Comparison of ENCODE assay signal across 14 mouse cellular contexts in the genomic region with DNA sequence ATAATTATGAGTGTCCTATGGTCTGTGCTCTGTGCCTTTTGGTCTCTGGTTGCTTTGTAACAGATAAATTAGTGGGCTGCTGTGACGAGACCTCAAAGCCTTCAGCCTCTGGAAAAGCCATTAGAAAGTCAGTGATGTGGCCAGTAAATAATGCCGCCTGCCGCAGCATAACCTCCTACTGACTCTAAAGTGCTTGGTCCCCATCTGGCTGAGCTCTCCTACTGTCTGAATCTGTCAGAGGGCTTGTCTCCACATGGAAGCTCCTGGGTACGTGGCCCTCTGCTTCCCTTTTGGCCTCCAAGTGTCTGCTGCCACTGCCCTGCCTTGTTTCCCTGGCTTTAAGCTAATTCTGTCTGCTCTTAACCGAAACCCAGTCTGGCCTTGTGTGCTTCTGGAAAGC. TPM values are rescaled to one million over a fixed set of nuclear protein-coding genes. Genes with fewer than 3 reads are reported as not detected.
A peak's percentile ranks its signal among the peaks of the same experiment; 100 is the strongest.
DNase-seq lines count a peak whose midpoint lies in the region; ATAC-seq and TF ChIP-seq lines count a peak whose summit lies in the region.
"Had no signal": no experiment of that assay in that cellular context is flagged by ENCODE, and none has a peak within 500 bp of the region (broad histone marks: within the 10 kb centered on the region; RNA-seq: fewer than 3 reads in every experiment).

No protein-coding gene starts in this region.

- no peaks in the 10 kb centered on the region for H3K27me3 ChIP-seq in heart, embryonic 10.5 days (ENCODE audit: insufficient read depth, poor library complexity, severe bottlenecking)
- H3K27me3 ChIP-seq in hindbrain, embryonic 13.5 days, result no peaks in the 10 kb centered on the region
- no peaks in the 10 kb centered on the region for H3K27me3 ChIP-seq in hindbrain, embryonic 10.5 days (ENCODE audit: insufficient read depth, poor library complexity, severe bottlenecking)
- H3K27me3 ChIP-seq in C2C12 (ENCODE audit: control insufficient read depth, insufficient read depth, insufficient read length), result no peaks in the 10 kb centered on the region
- no peaks in the 10 kb centered on the region for H3K27me3 ChIP-seq in limb, embryonic 10.5 days (ENCODE audit: low read depth, poor library complexity, severe bottlenecking)
- H3K27me3 ChIP-seq: liver, embryonic 13.5 days; midbrain, embryonic 12.5 days had no signal

- 73% methylated on average over 5 of the region's 5 CpGs for WGBS in heart, embryonic 10.5 days
- 63% methylated on average over 5 of the region's 5 CpGs for WGBS in hindbrain, embryonic 13.5 days
- 73% methylated on average over 5 of the region's 5 CpGs for WGBS in hindbrain, embryonic 10.5 days
- 45% methylated on average over 5 of the region's 5 CpGs for WGBS in limb, embryonic 10.5 days

- H3K79me2 ChIP-seq in C2C12 (ENCODE audit: control insufficient read depth, insufficient read depth), result peaks cover 31% of the 10 kb centered on the region

- H3K9me3 ChIP-seq in heart, embryonic 10.5 days, result no peaks in the 10 kb centered on the region
- H3K9me3 ChIP-seq in hindbrain, embryonic 13.5 days, result no peaks in the 10 kb centered on the region
- no peaks in the 10 kb centered on the region for H3K9me3 ChIP-seq in hindbrain, embryonic 10.5 days
- no peaks in the 10 kb centered on the region for H3K9me3 ChIP-seq in limb, embryonic 10.5 days (replicated peaks)
- H3K9me3 ChIP-seq: liver, embryonic 13.5 days; midbrain, embryonic 12.5 days had no signal

- H3K36me3 ChIP-seq in heart, embryonic 10.5 days, result peaks cover 67% of the 10 kb centered on the region
- H3K36me3 ChIP-seq in hindbrain, embryonic 13.5 days, result peaks cover 43% of the 10 kb centered on the region
- peaks cover 72% of the 10 kb centered on the region for H3K36me3 ChIP-seq in hindbrain, embryonic 10.5 days
- H3K36me3 ChIP-seq in C2C12 (ENCODE audit: control insufficient read depth, insufficient read depth), result peaks cover 63% of the 10 kb centered on the region
- H3K36me3 ChIP-seq in limb, embryonic 10.5 days, result peaks cover 70% of the 10 kb centered on the region

- TF ChIP-seq CTCF in C2C12 (IDR thresholded peaks at IDR 0.05; ENCODE audit: control insufficient read depth, insufficient read depth, insufficient read length), result no peak

- H3K27ac ChIP-seq in heart, embryonic 10.5 days, result peak overlapping the region; percentile 17; the same call in 1 of the 2 replicates
- H3K27ac ChIP-seq in hindbrain, embryonic 13.5 days, result 0 out of 2 replicates have a peak overlapping the region, but pooled peaks have one; percentile 30
- H3K27ac ChIP-seq in hindbrain, embryonic 10.5 days, result no peak overlapping the region
- H3K27ac ChIP-seq in limb, embryonic 10.5 days, result 0 out of 2 replicates have a peak overlapping the region, but pooled peaks have one; percentile 14
- H3K27ac ChIP-seq: liver, embryonic 13.5 days; midbrain, embryonic 12.5 days had no signal

- H3K79me3 ChIP-seq in C2C12 (ENCODE audit: low read depth), result no peaks in the 10 kb centered on the region

- H3K4me3 ChIP-seq in heart, embryonic 10.5 days, result no peak overlapping the region
- H3K4me3 ChIP-seq in hindbrain, embryonic 13.5 days, result no peak overlapping the region
- H3K4me3 ChIP-seq in hindbrain, embryonic 10.5 days, result no peak overlapping the region
- no peak overlapping the region for H3K4me3 ChIP-seq in C2C12 (ENCODE audit: insufficient read depth, poor library complexity, severe bottlenecking)
- H3K4me3 ChIP-seq in limb, embryonic 10.5 days, result no peak overlapping the region
- H3K4me3 ChIP-seq: liver, embryonic 13.5 days; midbrain, embryonic 12.5 days had no signal

- H3K4me2 ChIP-seq in hindbrain, embryonic 13.5 days, result no peak overlapping the region
- H3K4me2 ChIP-seq: liver, embryonic 13.5 days; midbrain, embryonic 12.5 days had no signal

- peak overlapping the region; percentile 42 for H3ac ChIP-seq in C2C12 (ENCODE audit: control insufficient read depth, insufficient read length, low read depth)

- intact Hi-C loops in heart, postnatal 14 days (cut with DNase I), result no loop called here

- no peak for ATAC-seq in hindbrain, embryonic 13.5 days (ENCODE audit: low FRiP score)

- no peak for DNase-seq in heart, embryonic 10.5 days (ENCODE audit: low spot score)
- no peak for DNase-seq in heart, postnatal 14 days
- no peak for DNase-seq in hindbrain, embryonic 10.5 days (ENCODE audit: low spot score)
- no peak for DNase-seq in limb, embryonic 10.5 days (ENCODE audit: low spot score)
- DNase-seq in testis, postnatal 10 days (ENCODE audit: low spot score), result no peak
- DNase-seq: B cell, adult 2 months; cerebellum, adult 18-20 months; kidney, postnatal 36 days; liver, embryonic 13.5 days; lung, postnatal 14 days; thymus, postnatal 36 days had no signal

- peaks cover 28% of the 10 kb centered on the region for H3K4me1 ChIP-seq in heart, embryonic 10.5 days
- peaks cover 23% of the 10 kb centered on the region for H3K4me1 ChIP-seq in hindbrain, embryonic 13.5 days (replicated peaks)
- peaks cover 10% of the 10 kb centered on the region for H3K4me1 ChIP-seq in hindbrain, embryonic 10.5 days (replicated peaks)
- H3K4me1 ChIP-seq in limb, embryonic 10.5 days, result peaks cover 19% of the 10 kb centered on the region

- no peak overlapping the region for H3K9ac ChIP-seq in hindbrain, embryonic 13.5 days
- H3K9ac ChIP-seq: liver, embryonic 13.5 days; midbrain, embryonic 12.5 days had no signal

TF ChIP-seq in C2C12, 6 proteins besides CTCF, POLR2A, EP300 and RAD21:
- TF ChIP-seq FOSL1 (IDR thresholded peaks at IDR 0.05; ENCODE audit: insufficient read depth, low read length, poor library complexity, severe bottlenecking), result no peak
- TF ChIP-seq MYOG (IDR thresholded peaks at IDR 0.05; ENCODE audit: control insufficient read depth, extremely low read depth, insufficient read length), result no peak
- TF ChIP-seq USF1 (IDR thresholded peaks at IDR 0.05; ENCODE audit: low read depth), result no peak
- TF ChIP-seq MAX (IDR thresholded peaks at IDR 0.05), result no peak
- TF ChIP-seq CEBPB (IDR thresholded peaks at IDR 0.05; ENCODE audit: low read depth), result no peak
- no peak for TF ChIP-seq MYOD1 (IDR thresholded peaks at IDR 0.05; ENCODE audit: control insufficient read depth, insufficient read length, low read depth)

RNA-seq across cellular contexts. Expression of gene Ak2, which starts 17.8 kb away (rescaled TPM):
- polyA plus RNA-seq in heart, embryonic 10.5 days (2016; fragmentation: Nextera tagmentation; extraction: Ambion mirVana), result 189 and 215 TPM in 2 replicates
- total RNA-seq in heart, postnatal 14 days (2021), result 10 to 100 TPM; 66.0 to 66.7 TPM
- 90.4 and 92.7 TPM in 2 replicates for polyA plus RNA-seq in hindbrain, embryonic 13.5 days (2015; fragmentation: Nextera tagmentation; extraction: Ambion mirVana)
- 168 and 202 TPM in 2 replicates for polyA plus RNA-seq in hindbrain, embryonic 10.5 days (2016; fragmentation: Nextera tagmentation; extraction: Ambion mirVana)
- 176 TPM for polyA plus RNA-seq in C2C12 (2012; fragmentation: generic; extraction: Trizol)
- 236 and 271 TPM in 2 replicates for polyA plus RNA-seq in limb, embryonic 10.5 days (2016; fragmentation: Nextera tagmentation; extraction: Ambion mirVana)

RNA-seq across cellular contexts. Expression of gene Azin2, which starts 47.3 kb away (rescaled TPM):
- polyA plus RNA-seq in heart, embryonic 10.5 days (2016; fragmentation: Nextera tagmentation; extraction: Ambion mirVana), result 4.0 and 4.7 TPM in 2 replicates
- 1 to 10 TPM; 2.5 to 3.2 TPM for total RNA-seq in heart, postnatal 14 days (2021)
- 18.4 and 19.9 TPM in 2 replicates for polyA plus RNA-seq in hindbrain, embryonic 13.5 days (2015; fragmentation: Nextera tagmentation; extraction: Ambion mirVana)
- polyA plus RNA-seq in hindbrain, embryonic 10.5 days (2016; fragmentation: Nextera tagmentation; extraction: Ambion mirVana), result 11.8 and 15.0 TPM in 2 replicates
- polyA plus RNA-seq in C2C12 (2012; fragmentation: generic; extraction: Trizol), result 12.5 TPM
- polyA plus RNA-seq in limb, embryonic 10.5 days (2016; fragmentation: Nextera tagmentation; extraction: Ambion mirVana), result 9.8 and 15.4 TPM in 2 replicates

RNA-seq across cellular contexts. Expression of gene Rnf19b, which starts 48.5 kb away (rescaled TPM):
- 5.3 and 6.8 TPM in 2 replicates for polyA plus RNA-seq in heart, embryonic 10.5 days (2016; fragmentation: Nextera tagmentation; extraction: Ambion mirVana)
- 10 to 100 TPM; 19.5 to 19.6 TPM for total RNA-seq in heart, postnatal 14 days (2021)
- 25.1 and 25.3 TPM in 2 replicates for polyA plus RNA-seq in hindbrain, embryonic 13.5 days (2015; fragmentation: Nextera tagmentation; extraction: Ambion mirVana)
- polyA plus RNA-seq in hindbrain, embryonic 10.5 days (2016; fragmentation: Nextera tagmentation; extraction: Ambion mirVana), result 9.2 and 9.9 TPM in 2 replicates
- polyA plus RNA-seq in C2C12 (2012; fragmentation: generic; extraction: Trizol), result 53.5 TPM
- 8.0 and 9.1 TPM in 2 replicates for polyA plus RNA-seq in limb, embryonic 10.5 days (2016; fragmentation: Nextera tagmentation; extraction: Ambion mirVana)
